Mouse (Mus musculus) neural tube, embryonic 13.5 days (tissue): ENCODE data around the gene Fgf11. TPM values are rescaled to one million over a fixed set of nuclear protein-coding genes. Genes with fewer than 3 reads are reported as not detected.

Experiments used
- ATAC-seq: fragments of 200-750 bp; cut with Nextera tagmentation; 2 replicates; pipeline ENCODE4 v1.8.0; 2017; ENCODE audit warnings: low read depth, mild to moderate bottlenecking, moderate TSS enrichment, moderate library complexity
- H3K27ac ChIP-seq: fragments of 300-500 bp; sonication (generic); replicated peaks from 2 replicates; pipeline ENCODE4 v1.5.1; 2015; ENCODE audit warnings: moderate library complexity, mild to moderate bottlenecking, inconsistent platforms
- H3K27me3 ChIP-seq: fragments of 300-500 bp; sonication (generic); 2 replicates; pipeline ENCODE4 v1.6.1; 2015; ENCODE audit warnings: mild to moderate bottlenecking, inconsistent platforms
- H3K36me3 ChIP-seq: fragments of 300-500 bp; sonication (generic); 2 replicates; pipeline ENCODE4 v1.6.1; 2015; ENCODE audit warnings: mild to moderate bottlenecking, inconsistent platforms
- H3K4me1 ChIP-seq: fragments of 300-500 bp; sonication (generic); replicated peaks from 2 replicates; pipeline ENCODE4 v1.6.1; 2015; ENCODE audit warnings: inconsistent platforms
- H3K4me2 ChIP-seq: fragments of 300-500 bp; sonication (generic); 2 replicates; pipeline ENCODE4 v1.6.1; 2015; ENCODE audit warnings: inconsistent platforms, mild to moderate bottlenecking, moderate library complexity
- H3K4me3 ChIP-seq: fragments of 300-500 bp; sonication (generic); 2 replicates; pipeline ENCODE4 v1.5.1; 2015; ENCODE audit warnings: mild to moderate bottlenecking, inconsistent platforms
- H3K9ac ChIP-seq: fragments of 300-500 bp; sonication (generic); 2 replicates; pipeline ENCODE4 v1.6.1; 2015; ENCODE audit warnings: moderate library complexity, mild to moderate bottlenecking, inconsistent platforms
- H3K9me3 ChIP-seq: fragments of 300-500 bp; sonication (generic); 2 replicates; pipeline ENCODE4 v1.6.1; 2016; ENCODE audit warnings: inconsistent platforms
- WGBS: fragments of 180-500 bp; shearing (Covaris S2); methylation state at CpG from one replicate; pipeline ENCODE4 v1.1.7; 2015; 5-methylcytosine and 5-hydroxymethylcytosine counted together
- polyA plus RNA-seq: library from polyadenylated mRNA; unstranded; fragments of >200 nt; fragmentation: Nextera tagmentation; extraction: Ambion mirVana; gene quantifications from 2 replicates; pipeline ENCODE4 v1.2.1, GENCODE M21; 2015

Gene Fgf11
- polyA plus RNA-seq, 1 experiment from 2014 or later, result 6.8 TPM

DNA sequence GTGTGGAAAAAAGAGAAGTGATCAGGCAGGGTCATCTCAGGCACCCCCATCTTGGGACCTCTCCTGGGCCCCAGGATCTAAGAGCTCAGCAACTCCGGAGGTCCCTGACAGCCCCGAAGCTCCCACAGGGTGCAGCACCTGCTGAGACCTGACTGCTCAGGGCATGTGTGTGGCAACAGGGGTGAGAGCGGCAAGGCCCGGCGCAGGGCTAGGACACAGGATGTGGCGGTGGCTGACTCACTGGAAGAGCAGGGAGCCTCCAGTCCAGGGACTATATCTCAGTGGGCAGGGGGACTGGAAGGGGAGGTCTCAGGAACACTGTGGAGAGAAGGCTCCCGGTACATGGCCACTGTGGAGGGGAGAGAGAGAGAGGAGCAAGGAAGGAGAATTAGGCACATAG is 3.7 kb downstream of the Fgf11 start:
- Histone ChIP-seq H3K9ac (no peak overlapping the region), H3K4me1 (peaks cover 58% of the 10 kb centered on the region), H3K27me3 (peaks cover 42% of the 10 kb centered on the region), H3K4me2 (no peak overlapping the region), H3K27ac (no peak overlapping the region), H3K9me3 (no peaks in the 10 kb centered on the region), H3K36me3 (0 out of 2 replicates have a peak, but pooled peaks cover 4% of the 10 kb centered on the region), H3K4me3 (no peak overlapping the region)
- ATAC-seq, result no peak
- 67% methylated on average over 7 of the region's 7 CpGs for WGBS

- Histone ChIP-seq H3K4me1 (peaks cover 39% of the 10 kb centered on the region), H3K36me3 (0 out of 2 replicates have a peak, but pooled peaks cover 4% of the 10 kb centered on the region), H3K27me3 (peaks cover 51% of the 10 kb centered on the region), H3K9ac (peak overlapping the region; percentile 51), H3K4me3 (peak overlapping the region; percentile 42), H3K9me3 (no peaks in the 10 kb centered on the region), H3K4me2 (peak overlapping the region; percentile 67), H3K27ac (no peak overlapping the region)
- WGBS, result 3% methylated on average over 13 of the region's 13 CpGs
- ATAC-seq, result no peak
These were observed 5.6 kb downstream of the Fgf11 start for GRCm38 (mm10) chr11:69795983-69796435.

DNA sequence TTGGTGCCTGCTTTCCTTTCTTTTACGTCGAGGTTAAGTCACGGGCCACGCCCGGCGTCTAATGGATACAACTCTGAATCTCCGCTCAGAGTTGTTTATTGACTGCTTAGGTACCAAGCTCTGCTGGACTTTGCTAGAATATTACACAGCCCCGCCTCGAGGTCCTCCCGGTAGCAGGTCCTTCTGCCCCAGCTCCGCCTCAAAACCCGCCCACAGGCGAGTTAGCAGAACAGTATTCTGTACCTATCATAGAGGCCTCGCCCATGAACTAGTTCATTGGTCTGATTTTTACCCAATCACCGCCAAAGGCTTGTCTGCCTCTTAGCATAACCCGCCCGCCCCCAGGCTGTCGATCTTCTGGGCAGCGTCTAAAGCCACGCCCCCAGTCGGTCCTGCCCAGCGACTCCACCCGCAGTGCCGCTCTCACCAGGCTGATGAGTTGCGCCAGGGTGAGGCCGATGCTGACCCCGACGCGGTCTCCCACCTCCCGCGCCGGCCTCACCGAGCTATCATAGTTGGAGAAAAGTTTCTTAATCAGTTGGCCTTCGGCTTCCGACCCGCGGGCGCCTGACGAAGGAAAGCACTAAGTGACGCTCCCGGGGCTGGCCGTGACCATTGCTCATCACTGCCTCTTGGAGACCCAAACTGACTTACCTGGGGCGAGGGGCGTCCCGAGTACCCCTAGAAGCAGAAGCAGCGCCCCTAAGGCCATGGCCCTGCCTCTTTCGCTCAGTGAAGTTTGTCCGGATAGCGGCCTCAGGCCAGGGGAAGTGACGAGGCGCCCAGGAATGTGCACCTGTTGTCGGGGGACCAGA is 6.3 kb downstream of the Fgf11 start, which contains the start of gene Chrnb1:
Gene Chrnb1 (minus strand): TSS at position 776 of the 815 bp plus-strand sequence.
- Histone ChIP-seq H3K9me3 (no peaks in the 10 kb centered on the region), H3K27ac (0 out of 2 replicates have a peak within 1 kb of the TSS, but pooled peaks have one; percentile 14), H3K27me3 (peaks cover 51% of the 10 kb centered on the region), H3K36me3 (0 out of 2 replicates have a peak, but pooled peaks cover 4% of the 10 kb centered on the region), H3K4me3 (peak within 1 kb of the TSS; percentile 42), H3K9ac (peak within 1 kb of the TSS; percentile 51), H3K4me2 (peak within 1 kb of the TSS; percentile 67), H3K4me1 (peaks cover 35% of the 10 kb centered on the region)
- 2% methylated on average over 52 of the region's 52 CpGs for WGBS
- peak; percentile 89 for ATAC-seq

DNA sequence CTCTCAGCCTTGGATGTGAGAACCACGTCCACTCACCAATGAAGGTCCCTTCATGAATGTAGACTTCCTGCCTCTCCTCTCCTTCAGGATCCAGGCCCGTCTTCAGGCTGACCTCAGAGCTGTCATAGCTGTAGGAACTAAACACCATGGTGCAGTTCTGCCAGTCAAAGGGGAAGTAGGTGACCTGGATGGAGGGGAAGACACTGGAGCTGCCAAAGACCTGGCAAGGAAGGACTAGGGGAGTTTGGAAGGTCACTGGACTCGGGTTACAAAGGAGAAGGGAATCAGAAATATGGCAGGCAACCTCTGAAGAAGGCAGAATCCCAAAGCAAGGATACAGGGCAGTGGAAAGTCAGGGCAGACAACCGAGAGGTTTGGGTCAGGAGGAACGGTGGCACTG is 8.2 kb downstream of the Fgf11 start:
- WGBS, result 69% methylated on average over 5 of the region's 5 CpGs
- Histone ChIP-seq H3K27me3 (peaks cover 51% of the 10 kb centered on the region), H3K27ac (no peak overlapping the region)

DNA sequence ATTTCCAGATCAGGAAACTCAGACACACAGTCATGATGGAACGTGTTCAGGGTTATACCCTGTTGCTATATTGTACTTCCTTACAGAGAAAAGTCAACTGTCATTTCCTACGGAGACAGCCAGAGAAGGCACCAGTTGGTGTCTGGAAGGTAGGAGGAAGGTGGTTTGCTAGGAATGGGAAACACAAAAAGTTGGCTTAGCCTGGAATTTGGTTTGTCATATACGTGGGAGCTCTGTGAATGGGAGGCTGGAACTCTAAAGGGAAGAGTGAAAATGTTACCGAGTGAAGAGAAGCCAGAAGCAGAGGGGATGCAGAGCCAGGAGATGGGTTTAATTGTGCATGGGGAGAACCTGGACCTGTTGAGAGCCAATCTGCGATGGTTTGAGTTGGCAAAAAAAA is 10.2 kb downstream of the Fgf11 start:
- H3K4me2 ChIP-seq, result no peak overlapping the region
- H3K9ac ChIP-seq, result no peak overlapping the region
- no peaks in the 10 kb centered on the region for H3K36me3 ChIP-seq
- peaks cover 34% of the 10 kb centered on the region for H3K27me3 ChIP-seq
- no peak for ATAC-seq
- H3K9me3 ChIP-seq, result no peaks in the 10 kb centered on the region
- no peak overlapping the region for H3K4me3 ChIP-seq
- peaks cover 12% of the 10 kb centered on the region for H3K4me1 ChIP-seq
- no peak overlapping the region for H3K27ac ChIP-seq
- 72% methylated on average over 5 of the region's 5 CpGs for WGBS

More for the DNA sequence above, 8.2 kb downstream of the Fgf11 start:
- Histone ChIP-seq H3K4me3 (no peak overlapping the region), H3K9me3 (no peaks in the 10 kb centered on the region), H3K9ac (no peak overlapping the region), H3K36me3 (0 out of 2 replicates have a peak, but pooled peaks cover 4% of the 10 kb centered on the region), H3K4me1 (peaks cover 17% of the 10 kb centered on the region), H3K4me2 (no peak overlapping the region)
- no peak for ATAC-seq

DNA sequence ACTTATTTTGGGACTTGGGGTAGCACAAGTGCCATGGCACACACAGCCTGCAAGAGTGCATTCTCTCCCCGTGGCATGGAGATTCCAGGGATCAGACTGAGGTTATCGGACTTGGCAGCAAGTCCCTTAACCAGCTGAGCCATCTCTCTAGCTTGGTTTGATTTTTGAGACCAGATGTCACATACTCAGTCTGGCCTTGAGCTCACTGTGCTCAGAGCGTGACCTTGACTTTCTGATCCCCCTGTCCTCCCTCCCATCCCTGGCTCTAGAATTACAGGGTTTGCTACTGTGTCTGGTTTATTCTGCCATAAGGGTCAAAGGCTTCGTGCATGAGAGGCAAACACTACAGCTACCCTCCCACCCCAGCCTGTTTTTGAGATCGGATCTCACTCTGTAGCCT is 12.2 kb downstream of the Fgf11 start:
- H3K36me3 ChIP-seq, result no peaks in the 10 kb centered on the region
- ATAC-seq, result no peak
- peaks cover 27% of the 10 kb centered on the region for H3K27me3 ChIP-seq
- H3K9ac ChIP-seq, result no peak overlapping the region
- H3K9me3 ChIP-seq, result no peaks in the 10 kb centered on the region
- H3K4me2 ChIP-seq, result no peak overlapping the region
- 72% methylated on average over 5 of the region's 5 CpGs for WGBS
- H3K4me1 ChIP-seq, result no peaks in the 10 kb centered on the region
- no peak overlapping the region for H3K27ac ChIP-seq
- H3K4me3 ChIP-seq, result no peak overlapping the region

DNA sequence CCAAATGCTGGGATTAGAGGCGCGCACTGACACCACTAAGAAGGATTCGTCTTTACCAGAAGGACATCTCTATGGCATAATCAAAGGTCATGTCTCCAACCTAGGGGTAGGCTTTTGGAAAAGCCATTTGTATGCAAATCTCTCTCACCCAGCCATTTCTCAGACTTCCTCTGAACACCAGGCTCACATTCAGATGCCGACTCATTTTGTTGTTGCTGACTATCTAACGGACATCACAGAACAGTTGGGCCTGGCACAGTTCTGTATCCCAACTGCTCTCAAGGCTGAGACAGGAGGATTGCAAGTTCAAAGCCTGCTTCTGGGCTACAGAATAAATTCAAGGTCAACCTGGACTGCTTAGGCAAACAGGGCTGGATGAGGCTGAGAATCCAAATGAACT is 14.4 kb downstream of the Fgf11 start:
- Histone ChIP-seq H3K9ac (no peak overlapping the region), H3K27me3 (peaks cover 8% of the 10 kb centered on the region), H3K4me2 (no peak overlapping the region), H3K36me3 (no peaks in the 10 kb centered on the region), H3K4me3 (no peak overlapping the region), H3K4me1 (no peaks in the 10 kb centered on the region), H3K27ac (no peak overlapping the region), H3K9me3 (no peaks in the 10 kb centered on the region)
- 79% methylated on average over 5 of the region's 5 CpGs for WGBS
- ATAC-seq, result no peak

GRCm38 (mm10) chr11:69784793-69785272 is 16.8 kb downstream of the Fgf11 start:
- WGBS, result 39% methylated on average over 15 of the region's 15 CpGs
- Histone ChIP-seq H3K27ac (no peak overlapping the region), H3K9ac (no peak overlapping the region), H3K36me3 (no peaks in the 10 kb centered on the region), H3K9me3 (no peaks in the 10 kb centered on the region), H3K4me3 (no peak overlapping the region), H3K4me2 (peak overlapping the region; percentile 11; the same call in 1 of the 2 replicates), H3K27me3 (no peaks in the 10 kb centered on the region; the same call in none of the 2 replicates), H3K4me1 (no peaks in the 10 kb centered on the region; the same call in 1 of the 2 replicates)
- no peak for ATAC-seq

DNA sequence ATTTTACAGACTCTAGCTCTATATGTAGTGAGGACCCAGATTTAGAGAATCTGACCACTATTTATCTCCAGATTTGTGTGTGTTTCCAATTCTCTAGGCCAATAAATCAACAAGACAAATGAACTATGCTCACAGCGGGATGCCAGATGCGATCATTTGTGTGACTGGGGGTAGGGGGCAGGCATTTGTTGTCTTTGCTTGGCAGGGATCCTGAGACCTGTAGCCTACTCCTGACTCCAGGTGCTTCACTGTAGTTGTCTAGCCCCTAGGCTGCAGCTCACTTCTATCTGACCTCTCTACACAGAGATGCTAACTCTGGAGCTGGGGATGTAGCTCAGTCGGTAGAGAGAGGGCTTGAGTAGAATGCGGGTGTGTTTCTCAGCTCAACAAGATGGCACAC is 19.8 kb downstream of the Fgf11 start:
- Histone ChIP-seq H3K36me3 (peaks cover 22% of the 10 kb centered on the region), H3K9ac (no peak overlapping the region), H3K27ac (no peak overlapping the region), H3K9me3 (no peaks in the 10 kb centered on the region), H3K4me2 (no peak overlapping the region), H3K4me3 (no peak overlapping the region), H3K4me1 (no peaks in the 10 kb centered on the region; the same call in 1 of the 2 replicates), H3K27me3 (peaks cover 18% of the 10 kb centered on the region)
- ATAC-seq, result no peak
- 22% methylated on average over 4 of the region's 4 CpGs for WGBS

- H3K27me3 ChIP-seq, result peaks cover 21% of the 10 kb centered on the region
- H3K4me1 ChIP-seq, result no peaks in the 10 kb centered on the region; the same call in 1 of the 2 replicates
- H3K9me3 ChIP-seq, result no peaks in the 10 kb centered on the region
- no peak overlapping the region for H3K9ac ChIP-seq
- 52% methylated on average over 7 of the region's 7 CpGs for WGBS
- H3K36me3 ChIP-seq, result peaks cover 39% of the 10 kb centered on the region
- no peak overlapping the region for H3K4me2 ChIP-seq
- no peak for ATAC-seq
- H3K4me3 ChIP-seq, result no peak overlapping the region
- H3K27ac ChIP-seq, result no peak overlapping the region
These were observed 22.7 kb downstream of the Fgf11 start for GRCm38 (mm10) chr11:69778985-69779384.

DNA sequence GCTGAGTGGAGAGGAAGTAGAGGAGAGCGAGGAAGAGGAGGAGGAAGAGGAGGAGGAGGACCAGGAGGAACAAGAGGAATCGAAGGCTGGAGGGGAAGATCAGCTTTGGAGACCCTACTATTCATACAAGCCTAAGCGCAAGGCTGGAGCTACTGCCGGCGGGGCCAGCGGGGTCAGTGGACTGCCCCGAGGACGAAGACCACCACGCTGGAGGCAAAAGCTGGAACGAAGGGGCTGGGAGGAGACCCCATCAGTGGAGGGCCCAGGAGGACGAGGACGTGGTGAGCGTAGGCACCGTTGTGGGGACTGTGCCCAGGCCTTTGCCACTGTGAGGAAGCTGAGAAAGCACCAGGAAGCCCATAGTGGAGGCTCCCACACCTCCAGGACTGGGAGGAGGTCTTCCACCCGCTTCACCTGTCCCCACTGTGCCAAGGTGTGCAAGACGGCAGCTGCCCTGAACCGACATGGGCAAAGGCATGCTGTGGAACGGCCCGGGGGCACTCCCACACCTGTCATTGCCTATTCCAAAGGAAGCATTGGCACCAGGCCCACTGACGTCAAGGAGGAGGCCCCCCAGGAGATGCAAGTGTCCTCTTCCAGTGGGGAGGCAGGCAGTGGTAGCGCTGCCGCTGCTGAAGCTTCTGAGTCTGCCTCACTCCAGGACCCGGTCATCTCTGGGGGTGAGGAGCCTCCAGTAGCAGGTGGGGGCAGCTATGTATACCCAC is 23.2 kb downstream of the Fgf11 start:
- ATAC-seq, result no peak
- WGBS, result 71% methylated on average over 23 of the region's 23 CpGs
- Histone ChIP-seq H3K9me3 (no peaks in the 10 kb centered on the region), H3K9ac (no peak overlapping the region), H3K36me3 (peaks cover 39% of the 10 kb centered on the region), H3K27ac (no peak overlapping the region), H3K4me3 (no peak overlapping the region), H3K4me1 (no peaks in the 10 kb centered on the region; the same call in 1 of the 2 replicates), H3K27me3 (peaks cover 21% of the 10 kb centered on the region), H3K4me2 (no peak overlapping the region)
